Mouse (Mus musculus): ENCODE results near the gene Ndufa4l2. TPM values are rescaled to one million over a fixed set of nuclear protein-coding genes. Genes with fewer than 3 reads are reported as not detected.

The Ndufa4l2 gene
- total RNA-seq, 1 experiment: 5.8 TPM

- Histone ChIP-seq H3K36me3 (ENCODE audit: control insufficient read depth, insufficient read depth, low read length, poor library complexity, severe bottlenecking) (peaks cover 20% of the 10 kb centered on the region; the same call in 1 of the 2 replicates), H3K9me3 (ENCODE audit: control insufficient read depth, insufficient read depth, low read depth, low read length) (no peaks in the 10 kb centered on the region)
These were observed 29.5 kb upstream of the Ndufa4l2 start for GRCm38 (mm10) chr10:127485235-127485634.

DNA sequence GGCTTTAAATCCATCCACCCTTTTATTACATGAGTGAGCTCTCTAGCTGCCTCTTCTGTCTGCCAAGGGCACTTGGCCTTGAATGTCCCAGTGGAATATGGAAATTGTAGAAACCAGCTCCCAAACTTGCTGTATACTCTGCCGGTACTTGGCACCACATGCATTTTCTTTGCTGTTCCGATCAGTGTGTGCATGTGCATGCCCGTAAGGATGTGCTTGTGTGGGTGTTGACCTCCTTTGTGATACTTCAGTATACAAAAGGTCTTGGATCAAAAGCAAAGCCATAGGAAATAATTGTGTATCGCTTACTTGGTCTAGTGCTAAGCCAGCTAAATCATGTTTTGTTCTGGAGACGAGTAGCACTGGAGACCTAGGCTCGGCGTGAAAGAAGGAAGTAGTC is 25.9 kb upstream of the Ndufa4l2 start:
- H3K9ac ChIP-seq (ENCODE audit: insufficient read depth, low read depth, low read length, poor library complexity, severe bottlenecking): no peak overlapping the region
- peaks cover 37% of the 10 kb centered on the region; the same call in 1 of the 2 replicates for H3K36me3 ChIP-seq (ENCODE audit: control insufficient read depth, insufficient read depth, low read length, poor library complexity, severe bottlenecking)
- in situ Hi-C loops (cut with MboI; ENCODE audit: low sequenced_read_pairs in 2 of 2, unreplicated experiment in 2 of 2): no loop called here
- no peaks in the 10 kb centered on the region for H3K4me1 ChIP-seq (ENCODE audit: control insufficient read depth in 2 of 2, insufficient read depth in 2 of 2, low read length in 2 of 2, poor library complexity in 1 of 2)
- no peak overlapping the region for H3K27ac ChIP-seq (ENCODE audit: insufficient read depth, low read depth, low read length, poor library complexity, severe bottlenecking)
- DNase-seq (ENCODE audit: low read depth, low spot score): no peak
- H3K9me3 ChIP-seq (ENCODE audit: control insufficient read depth, insufficient read depth, low read depth, low read length): no peaks in the 10 kb centered on the region
- H3K4me3 ChIP-seq (ENCODE audit: insufficient read depth in 1 of 2, low read depth in 1 of 2, low read length in 2 of 2, poor library complexity in 1 of 2, severe bottlenecking in 1 of 2): no peak overlapping the region
- TF ChIP-seq ZNF384 (IDR thresholded peaks at IDR 0.05; ENCODE audit: low read depth, low read length) (no peak), MAFK (IDR thresholded peaks at IDR 0.05; ENCODE audit: insufficient read depth, low read depth, low read length) (no peak), ZC3H11A (IDR thresholded peaks at IDR 0.05; ENCODE audit: borderline replicate concordance, low read depth, low read length) (no peak), CHD2 (IDR thresholded peaks at IDR 0.05; ENCODE audit: low read depth, low read length) (no peak), HCFC1 (IDR thresholded peaks at IDR 0.05; ENCODE audit: borderline replicate concordance, insufficient read depth, low read length) (no peak)

More at GRCm38 (mm10) chr10:127485235-127485634, 29.5 kb upstream of the Ndufa4l2 start:
- Histone ChIP-seq H3K9ac (ENCODE audit: insufficient read depth, low read depth, low read length, poor library complexity, severe bottlenecking) (no peak overlapping the region), H3K27ac (ENCODE audit: insufficient read depth, low read depth, low read length, poor library complexity, severe bottlenecking) (no peak overlapping the region), H3K4me1 (ENCODE audit: control insufficient read depth in 2 of 2, insufficient read depth in 2 of 2, low read length in 2 of 2, poor library complexity in 1 of 2) (no peaks in the 10 kb centered on the region), H3K4me3 (ENCODE audit: insufficient read depth in 1 of 2, low read depth in 1 of 2, low read length in 2 of 2, poor library complexity in 1 of 2, severe bottlenecking in 1 of 2) (no peak overlapping the region)
- in situ Hi-C loops (cut with MboI; ENCODE audit: low sequenced_read_pairs in 2 of 2, unreplicated experiment in 2 of 2): no loop called here
- no peak for DNase-seq (ENCODE audit: low read depth, low spot score)
- TF ChIP-seq ZNF384 (IDR thresholded peaks at IDR 0.05; ENCODE audit: low read depth, low read length) (no peak), MAFK (IDR thresholded peaks at IDR 0.05; ENCODE audit: insufficient read depth, low read depth, low read length) (no peak), HCFC1 (IDR thresholded peaks at IDR 0.05; ENCODE audit: borderline replicate concordance, insufficient read depth, low read length) (no peak), CHD2 (IDR thresholded peaks at IDR 0.05; ENCODE audit: low read depth, low read length) (no peak), ZC3H11A (IDR thresholded peaks at IDR 0.05; ENCODE audit: borderline replicate concordance, low read depth, low read length) (no peak)

- no peak overlapping the region for H3K9ac ChIP-seq (ENCODE audit: insufficient read depth, low read depth, low read length, poor library complexity, severe bottlenecking)
- no peak overlapping the region for H3K27ac ChIP-seq (ENCODE audit: insufficient read depth, low read depth, low read length, poor library complexity, severe bottlenecking)
- no peak for DNase-seq (ENCODE audit: low read depth, low spot score)
- in situ Hi-C loops (cut with MboI; ENCODE audit: low sequenced_read_pairs in 2 of 2, unreplicated experiment in 2 of 2): no loop called here
- H3K4me1 ChIP-seq (ENCODE audit: control insufficient read depth in 2 of 2, insufficient read depth in 2 of 2, low read length in 2 of 2, poor library complexity in 1 of 2): no peaks in the 10 kb centered on the region
- H3K36me3 ChIP-seq (ENCODE audit: control insufficient read depth, insufficient read depth, low read length, poor library complexity, severe bottlenecking): peaks cover 34% of the 10 kb centered on the region
- H3K9me3 ChIP-seq (ENCODE audit: control insufficient read depth, insufficient read depth, low read depth, low read length): no peaks in the 10 kb centered on the region
- TF ChIP-seq HCFC1 (IDR thresholded peaks at IDR 0.05; ENCODE audit: borderline replicate concordance, insufficient read depth, low read length): no peak
- no peak for TF ChIP-seq MAFK (IDR thresholded peaks at IDR 0.05; ENCODE audit: insufficient read depth, low read depth, low read length)
- H3K4me3 ChIP-seq (ENCODE audit: insufficient read depth in 1 of 2, low read depth in 1 of 2, low read length in 2 of 2, poor library complexity in 1 of 2, severe bottlenecking in 1 of 2): no peak overlapping the region
These were observed 24.3 kb upstream of the Ndufa4l2 start for GRCm38 (mm10) chr10:127490160-127491127.

- Histone ChIP-seq H3K4me3 (ENCODE audit: insufficient read depth in 1 of 2, low read depth in 1 of 2, low read length in 2 of 2, poor library complexity in 1 of 2, severe bottlenecking in 1 of 2) (no peak overlapping the region), H3K9me3 (ENCODE audit: control insufficient read depth, insufficient read depth, low read depth, low read length) (no peaks in the 10 kb centered on the region), H3K27ac (ENCODE audit: insufficient read depth, low read depth, low read length, poor library complexity, severe bottlenecking) (no peak overlapping the region), H3K36me3 (ENCODE audit: control insufficient read depth, insufficient read depth, low read length, poor library complexity, severe bottlenecking) (peaks cover 33% of the 10 kb centered on the region), H3K9ac (ENCODE audit: insufficient read depth, low read depth, low read length, poor library complexity, severe bottlenecking) (peak overlapping the region; percentile 21; the same call in 1 of the 2 replicates), H3K4me1 (ENCODE audit: control insufficient read depth in 2 of 2, insufficient read depth in 2 of 2, low read length in 2 of 2, poor library complexity in 1 of 2) (no peaks in the 10 kb centered on the region)
- TF ChIP-seq ZNF384 (IDR thresholded peaks at IDR 0.05; ENCODE audit: low read depth, low read length): no peak
- no peak for TF ChIP-seq CHD2 (IDR thresholded peaks at IDR 0.05; ENCODE audit: low read depth, low read length)
- no peak for TF ChIP-seq HCFC1 (IDR thresholded peaks at IDR 0.05; ENCODE audit: borderline replicate concordance, insufficient read depth, low read length)
- TF ChIP-seq ZC3H11A (IDR thresholded peaks at IDR 0.05; ENCODE audit: borderline replicate concordance, low read depth, low read length): no peak
- TF ChIP-seq MAFK (IDR thresholded peaks at IDR 0.05; ENCODE audit: insufficient read depth, low read depth, low read length): no peak
- in situ Hi-C loops (cut with MboI; ENCODE audit: low sequenced_read_pairs in 2 of 2, unreplicated experiment in 2 of 2): no loop called here
- DNase-seq (ENCODE audit: low read depth, low spot score): no peak
These were observed 23.6 kb upstream of the Ndufa4l2 start for GRCm38 (mm10) chr10:127491128-127491512.

Measured in ES-E14 (cell line).